ENCODE assay signal across 8 mouse cellular contexts in genomic region chr2:131253681-131254328, GRCm38 (mm10). TPM values are rescaled to one million over a fixed set of nuclear protein-coding genes. Genes with fewer than 3 reads are reported as not detected.
DNase-seq lines count a peak whose midpoint lies in the region; ATAC-seq lines count a peak whose summit lies in the region.

No protein-coding gene starts in this region.

- H3K9ac ChIP-seq in forebrain, embryonic 16.5 days (replicated peaks; ENCODE audit: low read depth, low read length) = no peak overlapping the region
- H3K9ac ChIP-seq in hindbrain, embryonic 11.5 days (ENCODE audit: low read depth, low read length) = no peak overlapping the region
- H3K9ac ChIP-seq in limb, embryonic 12.5 days (replicated peaks) = no peak overlapping the region
- no peak overlapping the region for H3K9ac ChIP-seq in midbrain, embryonic 12.5 days (replicated peaks)

- no peaks in the 10 kb centered on the region for H3K9me3 ChIP-seq in forebrain, embryonic 16.5 days (ENCODE audit: control insufficient read depth, low read length)
- no peaks in the 10 kb centered on the region for H3K9me3 ChIP-seq in hindbrain, embryonic 11.5 days (ENCODE audit: control insufficient read depth, low read length)
- no peaks in the 10 kb centered on the region for H3K9me3 ChIP-seq in limb, embryonic 12.5 days
- H3K9me3 ChIP-seq in midbrain, embryonic 12.5 days = no peaks in the 10 kb centered on the region

- H3K4me3 ChIP-seq in forebrain, embryonic 16.5 days (replicated peaks; ENCODE audit: low read length) = no peak overlapping the region
- H3K4me3 ChIP-seq in hindbrain, embryonic 11.5 days (ENCODE audit: low read depth, low read length) = no peak overlapping the region
- no peak overlapping the region for H3K4me3 ChIP-seq in limb, embryonic 12.5 days (replicated peaks)
- no peak overlapping the region for H3K4me3 ChIP-seq in midbrain, embryonic 12.5 days

- no peak overlapping the region for H3K4me2 ChIP-seq in forebrain, embryonic 16.5 days (ENCODE audit: low read length)
- no peak overlapping the region for H3K4me2 ChIP-seq in hindbrain, embryonic 11.5 days (replicated peaks; ENCODE audit: low read depth, low read length)
- peak overlapping the region; percentile 22 for H3K4me2 ChIP-seq in limb, embryonic 12.5 days
- no peak overlapping the region for H3K4me2 ChIP-seq in midbrain, embryonic 12.5 days (replicated peaks)

- no peaks in the 10 kb centered on the region for H3K36me3 ChIP-seq in forebrain, embryonic 16.5 days (ENCODE audit: control insufficient read depth, insufficient read depth)
- no peaks in the 10 kb centered on the region for H3K36me3 ChIP-seq in hindbrain, embryonic 11.5 days (ENCODE audit: control insufficient read depth, insufficient read depth, low read length)
- peaks cover 1% of the 10 kb centered on the region for H3K36me3 ChIP-seq in limb, embryonic 12.5 days
- no peaks in the 10 kb centered on the region for H3K36me3 ChIP-seq in midbrain, embryonic 12.5 days

- ATAC-seq in forebrain, embryonic 16.5 days = 0 out of 2 replicates have a peak, but pooled peaks have one; percentile 36
- ATAC-seq in hindbrain, embryonic 11.5 days (ENCODE audit: low FRiP score) = peak; percentile 68; the same call in 1 of the 2 replicates
- peak; percentile 35 for ATAC-seq in limb, embryonic 12.5 days (ENCODE audit: insufficient number of reproducible peaks, insufficient read depth, low FRiP score, low TSS enrichment, low read depth)
- ATAC-seq in midbrain, embryonic 12.5 days (ENCODE audit: low FRiP score, low read depth) = 0 out of 2 replicates have a peak, but pooled peaks have one; percentile 6

- no peaks in the 10 kb centered on the region for H3K27me3 ChIP-seq in forebrain, embryonic 16.5 days (replicated peaks; ENCODE audit: control insufficient read depth, insufficient read depth, low read length)
- no peaks in the 10 kb centered on the region for H3K27me3 ChIP-seq in hindbrain, embryonic 11.5 days (ENCODE audit: control insufficient read depth, insufficient read depth, low read length)
- no peaks in the 10 kb centered on the region for H3K27me3 ChIP-seq in limb, embryonic 12.5 days
- H3K27me3 ChIP-seq in midbrain, embryonic 12.5 days = no peaks in the 10 kb centered on the region

- peak; percentile 26 for DNase-seq in layer of hippocampus, adult 9-11 months
- DNase-seq in layer of hippocampus, adult 9-10 months (ENCODE audit: low spot score) = no peak
- DNase-seq in brain, adult 2 months (ENCODE audit: low read depth, low spot score) = peak; percentile 70
- peak; percentile 65 for DNase-seq in hindbrain, embryonic 11.5 days (ENCODE audit: low spot score)
- peak; percentile 70 to 82 for DNase-seq in spleen, postnatal 4 days (ENCODE audit: low spot score in 2 of 2)

- H3K4me1 ChIP-seq in forebrain, embryonic 16.5 days (replicated peaks; ENCODE audit: control insufficient read depth, insufficient read depth, low read length) = no peaks in the 10 kb centered on the region
- no peaks in the 10 kb centered on the region for H3K4me1 ChIP-seq in hindbrain, embryonic 11.5 days (replicated peaks; ENCODE audit: control insufficient read depth, insufficient read depth, low read length)
- peaks cover 17% of the 10 kb centered on the region for H3K4me1 ChIP-seq in limb, embryonic 12.5 days (replicated peaks)
- peaks cover 4% of the 10 kb centered on the region; the same call in 1 of the 2 replicates for H3K4me1 ChIP-seq in midbrain, embryonic 12.5 days

- H3K27ac ChIP-seq in forebrain, embryonic 16.5 days (ENCODE audit: low read length) = no peak overlapping the region
- H3K27ac ChIP-seq in hindbrain, embryonic 11.5 days (ENCODE audit: low read depth, low read length) = no peak overlapping the region
- peak overlapping the region; percentile 69; the same call in 1 of the 2 replicates for H3K27ac ChIP-seq in limb, embryonic 12.5 days
- no peak overlapping the region for H3K27ac ChIP-seq in midbrain, embryonic 12.5 days (replicated peaks)

- 37% methylated on average over 7 of the region's 7 CpGs for WGBS in forebrain, embryonic 16.5 days
- WGBS in hindbrain, embryonic 11.5 days = 33% methylated on average over 7 of the region's 7 CpGs
- 23% methylated on average over 7 of the region's 7 CpGs for WGBS in limb, embryonic 12.5 days
- 38% methylated on average over 7 of the region's 7 CpGs for WGBS in midbrain, embryonic 12.5 days

RNA-seq across cellular contexts. Expression of gene Pank2, which starts 8.5 kb away (rescaled TPM):
- 26.9 and 33.1 TPM in 2 replicates for polyA plus RNA-seq in forebrain, embryonic 16.5 days (2015; fragmentation: Nextera tagmentation; extraction: Ambion mirVana)
- polyA plus RNA-seq in hindbrain, embryonic 11.5 days (2014; fragmentation: Nextera tagmentation; extraction: Ambion mirVana) = 49.6 and 58.0 TPM in 2 replicates
- 59.7 and 65.6 TPM in 2 replicates for polyA plus RNA-seq in limb, embryonic 12.5 days (2016; fragmentation: Nextera tagmentation; extraction: Ambion mirVana)
- polyA plus RNA-seq in midbrain, embryonic 12.5 days (2016; fragmentation: Nextera tagmentation; extraction: Ambion mirVana) = 61.9 and 72.8 TPM in 2 replicates

RNA-seq across cellular contexts. Expression of gene Mavs, which starts 19.9 kb away (rescaled TPM):
- polyA plus RNA-seq in forebrain, embryonic 16.5 days (2015; fragmentation: Nextera tagmentation; extraction: Ambion mirVana) = 5.7 and 6.8 TPM in 2 replicates
- 8.7 and 10.7 TPM in 2 replicates for polyA plus RNA-seq in hindbrain, embryonic 11.5 days (2014; fragmentation: Nextera tagmentation; extraction: Ambion mirVana)
- 17.2 and 17.9 TPM in 2 replicates for polyA plus RNA-seq in limb, embryonic 12.5 days (2016; fragmentation: Nextera tagmentation; extraction: Ambion mirVana)
- 12.3 and 13.8 TPM in 2 replicates for polyA plus RNA-seq in midbrain, embryonic 12.5 days (2016; fragmentation: Nextera tagmentation; extraction: Ambion mirVana)

RNA-seq across cellular contexts. Expression of gene Ap5s1, which starts 46.9 kb away (rescaled TPM):
- 37.8 and 40.5 TPM in 2 replicates for polyA plus RNA-seq in forebrain, embryonic 16.5 days (2015; fragmentation: Nextera tagmentation; extraction: Ambion mirVana)
- polyA plus RNA-seq in hindbrain, embryonic 11.5 days (2014; fragmentation: Nextera tagmentation; extraction: Ambion mirVana) = 23.9 and 25.2 TPM in 2 replicates
- polyA plus RNA-seq in limb, embryonic 12.5 days (2016; fragmentation: Nextera tagmentation; extraction: Ambion mirVana) = 23.3 and 26.7 TPM in 2 replicates
- 25.6 and 28.7 TPM in 2 replicates for polyA plus RNA-seq in midbrain, embryonic 12.5 days (2016; fragmentation: Nextera tagmentation; extraction: Ambion mirVana)

Comparison
In these comparisons a context has a peak if more than half of its experiments do, and no peak if none do; other contexts are left out.
1. ATAC-seq: peak in every context shown above with its lines; median percentile 68 in hindbrain, embryonic 11.5 days; 36 in forebrain, embryonic 16.5 days; 35 in limb, embryonic 12.5 days; 6 in midbrain, embryonic 12.5 days.